Mouse (Mus musculus): ENCODE measurements around the gene B3gnt2.

DNA sequence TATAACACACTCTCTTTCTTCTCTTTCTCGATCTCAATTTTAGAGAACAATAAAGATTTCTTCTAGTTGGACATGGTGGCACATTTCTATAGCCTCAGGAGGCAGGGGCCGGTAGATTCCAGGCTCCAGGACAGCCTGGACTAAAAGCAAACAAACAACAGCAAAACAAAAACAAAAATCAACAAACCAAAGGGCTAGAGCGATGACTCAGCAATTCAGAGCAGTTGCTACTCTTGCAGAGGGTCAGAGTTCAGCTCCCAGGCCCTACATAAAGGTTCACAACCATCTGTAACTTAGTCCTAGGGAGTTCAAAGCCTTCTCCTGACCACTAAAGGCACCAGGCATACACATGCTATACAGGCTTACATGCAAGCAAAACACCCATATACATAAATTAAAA is 82.2 kb downstream of the B3gnt2 start:
- TF ChIP-seq CTCF (IDR thresholded peaks at IDR 0.05 in 2 of 3, conservative IDR thresholded peaks at IDR 0.05 in 1 of 3; ENCODE audit: control insufficient read depth in 1 of 3, insufficient read depth in 1 of 3, low read depth in 2 of 3, low read length in 3 of 3, poor library complexity in 1 of 3, severe bottlenecking in 1 of 3): no peak
- no peak for TF ChIP-seq POLR2A (IDR thresholded peaks at IDR 0.05; ENCODE audit: control insufficient read depth in 1 of 2, insufficient read depth in 1 of 2, low read depth in 1 of 2, low read length in 2 of 2, poor library complexity in 1 of 2)
- no peak for TF ChIP-seq USF2 (IDR thresholded peaks at IDR 0.05; ENCODE audit: borderline replicate concordance in 1 of 2, insufficient read depth in 1 of 2, low read depth in 1 of 2, low read length in 2 of 2)
- no peak for TF ChIP-seq ZC3H11A (IDR thresholded peaks at IDR 0.05; ENCODE audit: low read depth, low read length)
- TF ChIP-seq ETS1 (IDR thresholded peaks at IDR 0.05; ENCODE audit: low read depth, low read length): no peak
- TF ChIP-seq GABPA (IDR thresholded peaks at IDR 0.05; ENCODE audit: low read depth, low read length): no peak
- TF ChIP-seq TAL1 (IDR thresholded peaks at IDR 0.05; ENCODE audit: low read length): no peak
- TF ChIP-seq ZMIZ1 (IDR thresholded peaks at IDR 0.05; ENCODE audit: low read depth, low read length): no peak
- TF ChIP-seq EP300 (IDR thresholded peaks at IDR 0.05; ENCODE audit: low read depth in 1 of 2, low read length in 2 of 2): no peak
- TF ChIP-seq ZKSCAN1 (IDR thresholded peaks at IDR 0.05; ENCODE audit: low read depth, low read length): no peak
- TF ChIP-seq MAFK (IDR thresholded peaks at IDR 0.05; ENCODE audit: borderline replicate concordance, low read depth, low read length): peak; percentile 60; the same call in 1 of the 2 replicates
- no peak for TF ChIP-seq POLR2AphosphoS5 (IDR thresholded peaks at IDR 0.05; ENCODE audit: borderline replicate concordance, low read depth, low read length)
